Mouse (Mus musculus) cerebellum, adult 11-12 months (tissue): Measurements from ENCODE around the gene Zfp617.
"Not testable (repeated sequence)": the region's sequence is repeated elsewhere in the genome, so short reads cannot be mapped to it uniquely, and the experiment has no call there.

ENCODE experiments used
- DNase-seq: peaks from one replicate; pipeline ENCODE4 v3.0.0; 2022

Gene Zfp617

GRCm38 (mm10) chr8:71952961-71953700, 44.7 kb downstream of the Zfp617 start:
- DNase-seq, result not testable (repeated sequence)

GRCm38 (mm10) chr8:71954666-71955065, 46.2 kb downstream of the Zfp617 start:
- DNase-seq, result no peak

- no peak for DNase-seq
Measured at GRCm38 (mm10) chr8:71960483-71960882, 52.0 kb downstream of the Zfp617 start.

- no peak for DNase-seq
Measured at GRCm38 (mm10) chr8:71961796-71962195, 53.4 kb downstream of the Zfp617 start.

- DNase-seq, result no peak
Measured at GRCm38 (mm10) chr8:71964051-71964450, 55.6 kb downstream of the Zfp617 start.

- no peak for DNase-seq
Measured at GRCm38 (mm10) chr8:71965166-71965565, 56.7 kb downstream of the Zfp617 start.

GRCm38 (mm10) chr8:71966411-71966810, 58.0 kb downstream of the Zfp617 start:
- no peak for DNase-seq

GRCm38 (mm10) chr8:71967261-71967660, 58.8 kb downstream of the Zfp617 start:
- no peak for DNase-seq

- no peak for DNase-seq
Measured at GRCm38 (mm10) chr8:71968100-71968499, 59.7 kb downstream of the Zfp617 start.

GRCm38 (mm10) chr8:71968636-71969035, 60.2 kb downstream of the Zfp617 start:
- no peak for DNase-seq

GRCm38 (mm10) chr8:71971945-71972344, 63.5 kb downstream of the Zfp617 start:
- no peak for DNase-seq

- no peak for DNase-seq
Measured at GRCm38 (mm10) chr8:71974211-71974610, 65.8 kb downstream of the Zfp617 start.

- DNase-seq, result no peak
Measured at GRCm38 (mm10) chr8:71981032-71981431, 72.6 kb downstream of the Zfp617 start.

- no peak for DNase-seq
Measured at GRCm38 (mm10) chr8:71981456-71981855, 73.0 kb downstream of the Zfp617 start.
